Mouse (Mus musculus) lung, adult 18-20 months (tissue): ENCODE data around the gene 4921504E06Rik.

Experiments
- DNase-seq, 2 experiments: peaks; one replicate each; pipeline ENCODE4 v3.0.0; 2022; ENCODE audit warnings: mixed read lengths in 2 of 2

The 4921504E06Rik gene

GRCm38 (mm10) chr2:19490262-19490661 is 63.5 kb downstream of the 4921504E06Rik start:
- no peak for DNase-seq

GRCm38 (mm10) chr2:19461940-19462339 is 91.8 kb downstream of the 4921504E06Rik start:
- DNase-seq: no peak

GRCm38 (mm10) chr2:19458785-19459184 is 94.9 kb downstream of the 4921504E06Rik start:
- DNase-seq: no peak

GRCm38 (mm10) chr2:19455857-19456482 is 97.7 kb downstream of the 4921504E06Rik start:
- no peak for DNase-seq

- DNase-seq: no peak
These were observed 98.5 kb downstream of the 4921504E06Rik start for GRCm38 (mm10) chr2:19455228-19455627.

- DNase-seq: no peak
These were observed 101.1 kb downstream of the 4921504E06Rik start for GRCm38 (mm10) chr2:19452531-19453055.

GRCm38 (mm10) chr2:19449308-19449707 is 104.4 kb downstream of the 4921504E06Rik start:
- no peak for DNase-seq

GRCm38 (mm10) chr2:19448042-19448700 is 105.5 kb downstream of the 4921504E06Rik start:
- DNase-seq: no peak

- DNase-seq: no peak
These were observed 107.0 kb downstream of the 4921504E06Rik start for GRCm38 (mm10) chr2:19446746-19447145.

- DNase-seq: no peak
These were observed 107.7 kb downstream of the 4921504E06Rik start for GRCm38 (mm10) chr2:19445871-19446501.

- no peak for DNase-seq
These were observed 108.5 kb downstream of the 4921504E06Rik start, which contains the start of gene Ptf1a for GRCm38 (mm10) chr2:19444931-19445831. Gene Ptf1a (plus strand): TSS chr2:19445663.

- DNase-seq: no peak
These were observed 109.4 kb downstream of the 4921504E06Rik start for GRCm38 (mm10) chr2:19444346-19444745.

GRCm38 (mm10) chr2:19431614-19432323 is 121.9 kb downstream of the 4921504E06Rik start:
- no peak for DNase-seq

- DNase-seq: no peak
These were observed 122.5 kb downstream of the 4921504E06Rik start for GRCm38 (mm10) chr2:19431186-19431585.

GRCm38 (mm10) chr2:19430746-19431145 is 123.0 kb downstream of the 4921504E06Rik start:
- DNase-seq: no peak

- no peak for DNase-seq
These were observed 123.7 kb downstream of the 4921504E06Rik start for GRCm38 (mm10) chr2:19429691-19430690.

- DNase-seq: peak in 1 of 2 experiments; percentile 13
These were observed 124.7 kb downstream of the 4921504E06Rik start for GRCm38 (mm10) chr2:19429031-19429430.

- DNase-seq: no peak
These were observed 130.6 kb downstream of the 4921504E06Rik start for GRCm38 (mm10) chr2:19423086-19423485.

GRCm38 (mm10) chr2:19422226-19422625 is 131.5 kb downstream of the 4921504E06Rik start:
- DNase-seq: no peak

GRCm38 (mm10) chr2:19419686-19420345 is 133.9 kb downstream of the 4921504E06Rik start:
- no peak for DNase-seq
